Comparison of ENCODE assay signal across 8 mouse cellular contexts in genomic region chr14:14701710-14702329, GRCm38 (mm10). TPM values are rescaled to one million over a fixed set of nuclear protein-coding genes. Genes with fewer than 3 reads are reported as not detected.
DNase-seq lines count a peak whose midpoint lies in the region; ATAC-seq lines count a peak whose summit lies in the region.

Gene Slc4a7, plus strand, starts transcription at chr14:14702279.

- H3K4me2 ChIP-seq in heart, embryonic 14.5 days (ENCODE audit: low read length) = peak within 1 kb of the TSS; percentile 77
- peak within 1 kb of the TSS; percentile 75 for H3K4me2 ChIP-seq in neural tube, embryonic 12.5 days (replicated peaks)

- peak within 1 kb of the TSS; percentile 85 to 91 for H3K4me3 ChIP-seq in heart, embryonic 14.5 days (ENCODE audit: control insufficient read depth in 1 of 2, insufficient read depth in 1 of 2, low read depth in 1 of 2, low read length in 2 of 2)
- H3K4me3 ChIP-seq in neural tube, embryonic 12.5 days = peak within 1 kb of the TSS; percentile 63

- peaks cover 0 to 12% of the 10 kb centered on the region in 2 experiments; a peak in 2 of 4 replicates for H3K4me1 ChIP-seq in heart, embryonic 14.5 days (ENCODE audit: control insufficient read depth in 2 of 2, insufficient read depth in 2 of 2, low read length in 2 of 2)
- peaks cover 12% of the 10 kb centered on the region for H3K4me1 ChIP-seq in neural tube, embryonic 12.5 days

- intact Hi-C loops in left cerebral cortex, postnatal 25 days (cut with DNase I) = loop anchor here (5.0 to 10.0 kb wide), 3 partner anchors 70 to 357 kb away; partner anchors contain the start of gene Il3ra

- DNase-seq in layer of hippocampus, adult 18-20 months (ENCODE audit: low spot score in 2 of 2) = no peak
- DNase-seq in layer of hippocampus, adult 9-11 months = no peak
- DNase-seq in adrenal gland, postnatal 14 days = no peak
- no peak for DNase-seq in left cerebral cortex, postnatal 25 days (ENCODE audit: low spot score in 2 of 2)
- DNase-seq in adipocyte (ENCODE audit: low spot score) = no peak
- DNase-seq in lung, postnatal 25 days (ENCODE audit: low spot score) = no peak

- H3K9ac ChIP-seq in heart, embryonic 14.5 days (ENCODE audit: low read length) = peak within 1 kb of the TSS; percentile 95
- peak within 1 kb of the TSS; percentile 95 for H3K9ac ChIP-seq in neural tube, embryonic 12.5 days

- H3K27me3 ChIP-seq in heart, embryonic 14.5 days (ENCODE audit: control insufficient read depth, insufficient read depth, low read length) = no peaks in the 10 kb centered on the region
- no peaks in the 10 kb centered on the region for H3K27me3 ChIP-seq in neural tube, embryonic 12.5 days (replicated peaks)

- 62% methylated on average over 5 of the region's 5 CpGs for whole genome bisulfite sequencing in heart, embryonic 14.5 days
- 89% methylated on average over 5 of the region's 5 CpGs for WGBS in neural tube, embryonic 12.5 days

- H3K36me3 ChIP-seq in heart, embryonic 14.5 days (ENCODE audit: control insufficient read depth, insufficient read depth, low read length) = no peaks in the 10 kb centered on the region
- no peaks in the 10 kb centered on the region for H3K36me3 ChIP-seq in neural tube, embryonic 12.5 days

- peak within 1 kb of the TSS; percentile 92 to 95 for H3K27ac ChIP-seq in heart, embryonic 14.5 days (replicated peaks in 1 of 2; ENCODE audit: control insufficient read depth in 1 of 2, insufficient read depth in 1 of 2, low read depth in 2 of 2, low read length in 2 of 2)
- peak within 1 kb of the TSS; percentile 99 for H3K27ac ChIP-seq in neural tube, embryonic 12.5 days

- no peaks in the 10 kb centered on the region for H3K9me3 ChIP-seq in heart, embryonic 14.5 days (ENCODE audit: control insufficient read depth, low read length)
- H3K9me3 ChIP-seq in neural tube, embryonic 12.5 days = no peaks in the 10 kb centered on the region

- no peak for ATAC-seq in heart, embryonic 14.5 days (ENCODE audit: insufficient number of reproducible peaks, insufficient read depth, low FRiP score, low read depth)
- ATAC-seq in neural tube, embryonic 12.5 days (ENCODE audit: low FRiP score, low read depth) = no peak

RNA-seq across cellular contexts. Expression of gene Slc4a7, which starts in this region (rescaled TPM):
- total RNA-seq in layer of hippocampus, adult 18-20 months (2021) = 10 to 100 TPM; 39.6 to 39.8 TPM
- total RNA-seq in adrenal gland, postnatal 14 days (2021) = 28.1 and 28.5 TPM in 2 replicates
- polyA plus RNA-seq in heart, embryonic 14.5 days (2014; fragmentation: Nextera tagmentation; extraction: Ambion mirVana) = 12.6 and 13.1 TPM in 2 replicates
- 10 to 100 TPM; 18.5 to 19.3 TPM for total RNA-seq in left cerebral cortex, postnatal 25 days (2021)
- 36.3 and 41.4 TPM in 2 replicates for polyA plus RNA-seq in neural tube, embryonic 12.5 days (2016; fragmentation: Nextera tagmentation; extraction: Ambion mirVana)
